Mouse (Mus musculus) CH12.LX (cell line): ENCODE results near the gene Rexo2.

Experiments
- CTCF ChIP-seq, 2 experiments: IDR thresholded peaks in 1 of 2; conservative IDR thresholded peaks in 1 of 2; 2 replicates each; pipeline ENCODE4 v1.5.1; 2011 to 2012; ENCODE audit warnings: low read depth in 2 of 2, low read length in 2 of 2, improper control_type of control experiment in 1 of 2, inconsistent platforms in 1 of 2, mild to moderate bottlenecking in 1 of 2, moderate library complexity in 1 of 2
- ELF1 ChIP-seq: IDR thresholded peaks from 2 replicates; pipeline ENCODE4 v1.6.1; 2014; ENCODE audit warnings: low read depth, mild to moderate bottlenecking, inconsistent platforms, low read length, improper control_type of control experiment
- POLR2A ChIP-seq: IDR thresholded peaks from 2 replicates; pipeline ENCODE4 v1.6.1; 2011; ENCODE audit warnings: low read depth, mild to moderate bottlenecking, improper control_type of control experiment, low read length

DNA sequence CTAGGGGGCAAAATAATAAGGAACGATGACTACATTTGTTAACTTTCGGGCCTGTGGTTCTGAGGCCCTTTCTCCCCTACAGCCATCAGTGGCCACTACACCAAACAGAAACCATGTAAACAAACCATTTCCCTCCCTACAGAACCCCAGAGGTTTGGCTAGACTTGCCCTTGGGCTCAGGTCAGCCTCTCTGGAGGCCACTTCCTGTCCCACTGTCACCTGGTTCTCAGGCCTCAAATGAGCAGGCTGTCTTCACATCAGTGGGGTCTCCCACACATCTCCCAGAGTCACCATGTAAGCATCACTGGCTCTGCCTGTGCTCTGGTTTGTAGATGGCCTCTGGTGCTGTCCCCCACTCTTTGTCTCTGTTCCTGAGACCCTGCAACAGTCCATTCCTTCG lies 24.5 kb downstream of the Rexo2 start:
- no peak for TF ChIP-seq CTCF (conservative IDR thresholded peaks at IDR 0.05 in 1 of 2, IDR thresholded peaks at IDR 0.05 in 1 of 2; ENCODE audit: low read depth in 2 of 2, low read length in 2 of 2)
- no peak for TF ChIP-seq POLR2A
- TF ChIP-seq ELF1, result no peak
